Mouse (Mus musculus) midbrain, postnatal 0 days (tissue): ENCODE measurements around the gene Slc16a1. TPM values are rescaled to one million over a fixed set of nuclear protein-coding genes. Genes with fewer than 3 reads are reported as not detected.

Experiments used
- ATAC-seq: fragments of 200-750 bp; cut with Nextera tagmentation; 2 replicates; pipeline ENCODE4 v1.8.0; 2017; ENCODE audit warnings: moderate number of reproducible peaks, mild to moderate bottlenecking, moderate TSS enrichment, moderate library complexity; ENCODE audit not compliant: low FRiP score
- DNase-seq: peaks from one replicate; pipeline ENCODE4 v3.0.0-alpha.2; 2015; ENCODE audit warnings: low spot score
- H3K27ac ChIP-seq: fragments of 300-500 bp; sonication (generic); 2 replicates; pipeline ENCODE4 v1.5.1; 2014; ENCODE audit warnings: low read depth, mild to moderate bottlenecking, low read length, mixed read lengths
- H3K27me3 ChIP-seq: fragments of 300-500 bp; sonication (generic); 2 replicates; pipeline ENCODE4 v1.6.1; 2014; ENCODE audit warnings: low read length, control low read depth, mixed read lengths; ENCODE audit not compliant: insufficient read depth
- H3K36me3 ChIP-seq: fragments of 300-500 bp; sonication (generic); 2 replicates; pipeline ENCODE4 v1.6.1; 2014; ENCODE audit warnings: low read length, control low read depth, mixed read lengths; ENCODE audit not compliant: insufficient read depth
- H3K4me1 ChIP-seq: fragments of 300-500 bp; sonication (generic); 2 replicates; pipeline ENCODE4 v1.6.1; 2014; ENCODE audit warnings: mild to moderate bottlenecking, control low read depth, antibody characterized with exemption, low read length, mixed read lengths; ENCODE audit not compliant: insufficient read depth
- H3K4me2 ChIP-seq: fragments of 300-500 bp; sonication (generic); 2 replicates; pipeline ENCODE4 v1.6.1; 2014; ENCODE audit warnings: low read depth, mild to moderate bottlenecking, low read length, mixed read lengths; ENCODE audit not compliant: poor library complexity, severe bottlenecking
- H3K4me3 ChIP-seq: fragments of 300-500 bp; sonication (generic); 2 replicates; pipeline ENCODE4 v1.5.1; 2014; ENCODE audit warnings: low read depth, mild to moderate bottlenecking, low read length, moderate library complexity
- H3K9ac ChIP-seq: fragments of 300-500 bp; sonication (generic); replicated peaks from 2 replicates; pipeline ENCODE4 v1.6.1; 2014; ENCODE audit warnings: mild to moderate bottlenecking, low read length, moderate library complexity, mixed read lengths; ENCODE audit not compliant: poor library complexity, severe bottlenecking
- H3K9me3 ChIP-seq: fragments of 300-500 bp; sonication (generic); 2 replicates; pipeline ENCODE4 v1.6.1; 2016; ENCODE audit warnings: low read length, control low read depth
- CTCF ChIP-seq: IDR thresholded peaks from 2 replicates; pipeline ENCODE4 v1.5.1; 2016; ENCODE audit warnings: antibody characterized with exemption, mild to moderate bottlenecking
- WGBS: fragments of 180-500 bp; shearing (Covaris S2); extraction: QIAGEN DNeasy Blood & Tissue Kit; methylation state at CpG from one replicate; pipeline ENCODE4 v1.1.7; 2014; 5-methylcytosine and 5-hydroxymethylcytosine counted together
- polyA plus RNA-seq: library from polyadenylated mRNA; unstranded; fragments of >200 nt; fragmentation: Nextera tagmentation; extraction: Ambion mirVana; gene quantifications from 2 replicates; pipeline ENCODE4 v1.2.1, GENCODE M21; 2015
- total RNA-seq: library from RNA; depleted of rRNA; stranded (reverse); fragments of >200 nt; gene quantifications from 2 replicates; pipeline ENCODE4 v1.2.3, GENCODE M21; 2014

The Slc16a1 gene
- total and polyA plus RNA-seq, 2 experiments from 2014 or later: 19.1 to 36.6 TPM

DNA sequence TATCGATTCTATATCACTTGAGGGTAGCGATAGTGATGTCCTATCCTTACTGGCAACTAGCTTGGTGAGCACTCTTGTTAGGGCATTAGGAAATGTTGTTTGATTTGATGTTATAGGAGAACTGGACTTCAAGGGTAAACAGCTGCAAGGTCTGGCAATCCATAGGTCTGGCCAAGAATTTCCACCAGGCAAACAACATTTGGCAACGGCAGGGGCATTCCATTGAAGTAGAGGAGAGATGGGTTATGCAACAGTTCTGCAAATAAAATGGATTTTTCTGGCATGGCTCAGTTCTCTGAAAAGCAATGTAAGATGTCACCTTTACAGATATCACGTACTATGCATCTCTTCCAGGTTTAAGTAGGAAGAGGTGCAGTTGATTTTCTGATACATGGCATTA, 36.8 kb upstream of the Slc16a1 start:
- Histone ChIP-seq H3K9ac (no peak overlapping the region), H3K4me1 (no peaks in the 10 kb centered on the region), H3K9me3 (no peaks in the 10 kb centered on the region), H3K4me3 (no peak overlapping the region), H3K4me2 (no peak overlapping the region), H3K27ac (no peak overlapping the region), H3K27me3 (no peaks in the 10 kb centered on the region), H3K36me3 (no peaks in the 10 kb centered on the region)
- 89% methylated on average over 4 of the region's 4 CpGs for WGBS
- no peak for DNase-seq
- TF ChIP-seq CTCF: no peak
- no peak for ATAC-seq

DNA sequence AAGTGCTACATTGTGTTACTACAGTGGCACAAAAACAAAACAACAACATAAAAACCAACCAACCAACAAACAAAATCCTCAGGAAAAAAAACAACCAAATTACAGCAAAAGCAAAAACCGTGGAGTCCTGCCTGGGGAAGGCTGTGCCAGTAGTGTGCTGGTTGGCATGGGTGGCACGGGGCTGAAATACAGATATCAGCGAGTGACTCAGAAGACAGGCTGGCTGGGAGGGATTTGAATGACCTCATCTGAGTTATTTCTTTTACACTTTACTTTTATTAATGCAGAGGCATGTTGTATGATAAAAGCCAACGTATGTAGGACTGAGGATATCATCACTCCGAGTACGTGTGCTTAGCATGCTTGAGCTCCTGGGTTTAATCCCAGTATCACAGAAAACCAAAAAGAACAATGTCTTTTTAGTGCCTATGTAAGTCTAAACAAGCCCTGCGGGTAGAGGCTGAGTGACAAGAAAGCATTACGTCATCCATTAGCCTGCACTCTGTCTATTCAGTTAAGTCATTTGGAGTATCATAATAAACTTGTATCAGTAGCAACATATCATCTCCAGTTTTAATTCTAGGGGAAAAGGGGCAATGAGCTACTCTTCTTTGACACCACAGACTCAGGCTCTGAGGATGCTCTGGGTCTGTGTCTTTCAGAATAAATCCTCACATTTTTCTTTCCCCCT, 28.6 kb upstream of the Slc16a1 start:
- no peak for TF ChIP-seq CTCF
- H3K4me3 ChIP-seq: no peak overlapping the region
- H3K27ac ChIP-seq: no peak overlapping the region
- no peaks in the 10 kb centered on the region for H3K27me3 ChIP-seq
- ATAC-seq (no peak), DNase-seq (no peak)
- 80% methylated on average over 8 of the region's 8 CpGs for WGBS
- no peaks in the 10 kb centered on the region for H3K4me1 ChIP-seq
- no peaks in the 10 kb centered on the region for H3K9me3 ChIP-seq
- no peak overlapping the region for H3K4me2 ChIP-seq
- H3K36me3 ChIP-seq: no peaks in the 10 kb centered on the region
- H3K9ac ChIP-seq: no peak overlapping the region

DNA sequence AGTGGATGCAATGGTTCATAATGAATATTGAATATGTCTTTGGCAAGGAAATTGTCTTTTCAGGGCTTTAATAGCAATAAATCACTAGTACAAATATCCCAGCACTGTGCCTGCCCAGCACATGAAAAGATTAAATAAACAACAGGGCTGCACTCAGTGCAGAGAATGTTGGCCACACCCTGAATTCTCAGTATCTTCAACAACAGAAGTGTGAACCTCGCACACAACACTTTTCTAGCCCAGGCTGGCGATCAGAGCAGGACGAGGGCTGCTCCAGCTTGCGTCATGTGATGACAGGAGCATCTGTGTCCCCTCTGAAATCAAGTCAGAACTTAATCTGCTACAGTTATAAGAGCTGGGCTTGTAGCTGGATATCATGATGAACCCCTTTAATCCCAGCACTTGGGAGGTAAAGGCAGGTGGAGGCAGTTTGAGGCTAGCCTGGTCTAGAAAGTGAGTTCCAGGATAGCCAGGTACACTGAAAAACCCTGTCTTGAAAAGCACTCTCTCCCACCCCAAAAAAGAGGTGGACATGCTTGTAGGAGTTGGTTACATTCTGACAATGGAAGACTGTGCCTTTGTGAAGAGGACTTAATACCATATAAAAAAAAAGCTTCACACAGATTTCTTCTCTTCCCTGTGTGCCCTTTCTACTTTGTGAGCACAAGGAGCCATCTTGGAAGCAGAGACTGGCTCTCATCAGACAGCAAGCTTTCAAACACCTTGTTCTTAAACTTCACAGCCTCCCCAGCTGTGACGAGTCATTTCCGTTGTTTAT, 27.8 kb upstream of the Slc16a1 start:
- H3K36me3 ChIP-seq: no peaks in the 10 kb centered on the region
- H3K4me1 ChIP-seq: no peaks in the 10 kb centered on the region
- H3K27me3 ChIP-seq: no peaks in the 10 kb centered on the region
- no peak overlapping the region for H3K4me2 ChIP-seq
- DNase-seq: no peak
- H3K4me3 ChIP-seq: no peak overlapping the region
- 88% methylated on average over 6 of the region's 6 CpGs for WGBS
- no peak for TF ChIP-seq CTCF
- H3K9ac ChIP-seq: no peak overlapping the region
- ATAC-seq: no peak
- no peak overlapping the region for H3K27ac ChIP-seq
- H3K9me3 ChIP-seq: no peaks in the 10 kb centered on the region

DNA sequence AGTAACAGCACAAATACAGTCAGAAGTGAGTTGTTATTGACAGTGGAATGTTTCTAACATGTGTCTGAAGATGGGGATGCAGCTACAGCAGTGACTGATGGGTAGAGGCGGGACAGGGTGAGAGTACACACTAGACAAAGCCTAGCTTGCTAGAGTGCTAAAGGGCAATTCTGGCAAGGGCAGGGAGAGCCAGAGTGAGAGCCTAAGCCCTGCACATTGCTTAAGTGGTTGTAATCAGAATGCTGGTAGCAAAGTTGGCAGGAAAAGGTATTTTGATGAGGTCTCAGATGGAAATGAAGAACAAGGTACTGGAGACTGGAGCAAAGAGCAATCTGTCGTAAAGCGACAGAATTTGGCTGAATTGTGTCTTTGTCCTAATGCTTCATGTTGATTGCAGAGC, 26.5 kb upstream of the Slc16a1 start:
- Histone ChIP-seq H3K27me3 (no peaks in the 10 kb centered on the region), H3K4me2 (no peak overlapping the region), H3K36me3 (no peaks in the 10 kb centered on the region), H3K4me3 (no peak overlapping the region), H3K27ac (no peak overlapping the region), H3K4me1 (no peaks in the 10 kb centered on the region), H3K9me3 (no peaks in the 10 kb centered on the region), H3K9ac (no peak overlapping the region)
- WGBS: 88% methylated on average over 3 of the region's 3 CpGs
- ATAC-seq (no peak), DNase-seq (no peak)
- no peak for TF ChIP-seq CTCF

DNA sequence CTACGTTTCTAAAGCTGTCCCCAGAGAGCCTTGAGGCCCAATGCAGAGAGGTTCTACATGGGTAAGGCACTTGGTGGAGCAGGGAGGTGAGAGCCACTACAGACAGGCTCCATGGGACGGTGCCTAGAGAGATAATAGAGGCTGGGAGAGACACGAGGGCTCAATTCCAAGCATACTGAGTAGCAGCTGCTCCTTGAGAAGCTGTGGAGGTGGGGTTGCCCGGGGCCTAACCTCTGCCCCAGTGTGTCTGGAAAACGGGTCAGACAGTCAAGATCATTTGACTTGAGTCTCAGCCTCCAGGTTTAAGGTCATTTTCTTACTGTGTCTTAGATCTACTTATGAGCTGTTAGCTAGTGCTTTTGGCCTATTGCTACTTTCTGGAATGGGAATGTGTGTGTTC, 25.4 kb upstream of the Slc16a1 start:
- H3K36me3 ChIP-seq: no peaks in the 10 kb centered on the region
- WGBS: 65% methylated on average over 5 of the region's 5 CpGs
- TF ChIP-seq CTCF: no peak
- no peak overlapping the region for H3K27ac ChIP-seq
- H3K4me1 ChIP-seq: no peaks in the 10 kb centered on the region
- H3K9ac ChIP-seq: no peak overlapping the region
- H3K9me3 ChIP-seq: no peaks in the 10 kb centered on the region
- no peak for DNase-seq
- no peak for ATAC-seq
- no peak overlapping the region for H3K4me3 ChIP-seq
- H3K4me2 ChIP-seq: no peak overlapping the region
- no peaks in the 10 kb centered on the region for H3K27me3 ChIP-seq

DNA sequence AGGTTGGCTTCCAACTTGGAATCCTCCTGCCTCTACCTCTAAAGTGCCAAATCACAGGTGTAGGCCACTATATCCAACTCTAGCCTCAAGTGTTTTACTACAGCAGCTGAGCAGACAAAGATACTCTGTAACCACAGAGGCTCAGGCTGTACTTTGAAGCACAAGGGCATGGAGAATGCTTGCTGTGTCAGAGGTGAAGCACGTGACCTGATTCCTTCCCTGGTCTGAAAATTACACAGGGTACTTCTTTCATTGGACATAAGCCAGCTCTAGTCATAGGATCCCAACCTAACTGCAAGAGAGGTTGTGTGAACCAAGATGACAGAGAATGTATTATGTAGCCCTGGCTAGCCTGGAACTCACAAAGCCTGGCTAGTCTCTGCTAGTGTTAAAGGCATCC, 24.4 kb upstream of the Slc16a1 start:
- DNase-seq (no peak), ATAC-seq (no peak)
- Histone ChIP-seq H3K27me3 (no peaks in the 10 kb centered on the region), H3K9me3 (no peaks in the 10 kb centered on the region), H3K27ac (no peak overlapping the region), H3K36me3 (no peaks in the 10 kb centered on the region), H3K4me2 (no peak overlapping the region), H3K4me1 (no peaks in the 10 kb centered on the region), H3K4me3 (no peak overlapping the region), H3K9ac (no peak overlapping the region)
- TF ChIP-seq CTCF: no peak
- 100% methylated on average over 1 of the region's 1 CpGs for WGBS
